Mouse (Mus musculus) monocyte, adult 2 months (primary cell): Measurements from ENCODE around the gene Dok3.
"Not testable (repeated sequence)": the region's sequence is repeated elsewhere in the genome, so short reads cannot be mapped to it uniquely, and the experiment has no call there.

Source experiments
- DNase-seq, 2 experiments: peaks; one replicate each; pipeline ENCODE4 v3.0.0; 2022; ENCODE audit warnings: low spot score in 2 of 2, low read depth in 1 of 2

Dok3 gene

GRCm38 (mm10) chr13:55529198-55529915, at the start of gene Dok3:
TSS of gene Dok3 (minus strand) at chr13:55529296.
- no peak for DNase-seq

DNA sequence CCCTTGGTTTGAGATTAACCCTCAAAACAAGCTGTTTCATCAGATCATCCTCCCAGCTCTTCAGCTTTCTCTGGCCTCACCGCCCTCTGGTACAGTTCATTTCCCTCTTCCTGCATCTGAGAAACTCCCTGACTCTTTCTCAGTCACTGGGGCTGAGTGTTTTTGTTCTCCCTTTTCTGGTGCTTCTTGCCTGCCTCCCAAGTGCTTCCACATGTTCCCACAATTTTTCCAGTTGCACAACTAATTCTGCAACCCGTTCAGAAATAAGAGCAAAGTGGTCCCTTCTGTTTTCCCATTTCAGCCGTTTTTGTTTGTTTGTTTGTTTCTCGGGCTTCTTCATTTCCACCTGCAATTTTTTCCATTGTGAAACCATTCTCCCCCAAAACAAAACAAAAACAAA, 49.0 kb upstream of the Dok3 start:
- DNase-seq, result no peak

DNA sequence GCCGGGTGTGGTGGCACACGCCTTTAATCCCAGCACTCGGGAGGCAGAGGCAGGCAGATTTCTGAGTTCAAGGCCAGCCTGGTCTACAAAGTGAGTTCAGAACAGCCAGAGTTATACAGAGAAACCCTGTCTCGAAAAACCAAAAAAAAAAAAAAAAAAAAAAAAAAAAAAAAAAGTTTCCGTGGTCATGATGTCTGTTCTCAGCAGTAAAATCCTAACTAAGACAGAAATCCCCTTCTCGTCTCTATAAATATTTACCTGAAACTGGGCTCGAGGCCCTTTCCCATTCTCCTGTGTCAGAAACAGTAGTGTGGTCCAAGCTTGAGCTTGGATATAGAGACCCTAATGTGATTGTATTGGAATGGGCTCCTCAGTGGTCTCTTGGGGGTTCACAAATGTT, 47.8 kb upstream of the Dok3 start:
- DNase-seq, result not testable (repeated sequence)

DNA sequence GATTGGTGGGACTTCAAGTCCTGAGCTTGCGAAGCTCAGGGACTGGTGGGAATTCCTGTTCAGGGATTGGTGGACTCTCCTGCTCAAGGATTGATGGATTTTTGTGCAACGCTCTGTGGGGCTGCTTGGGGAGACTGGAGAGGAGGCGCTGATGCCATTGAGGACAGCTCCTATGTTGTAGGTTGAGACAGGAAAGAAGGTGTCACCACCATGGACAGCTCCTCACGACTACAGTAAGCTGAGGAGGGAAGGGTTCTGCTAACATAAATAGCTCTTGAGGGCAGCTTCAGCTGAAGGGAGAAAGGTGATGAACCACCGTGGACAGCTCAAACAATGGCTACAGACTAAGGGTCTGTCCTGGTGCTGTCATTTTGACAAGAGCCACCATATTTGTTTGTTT, 46.8 kb upstream of the Dok3 start:
- DNase-seq, result no peak

DNA sequence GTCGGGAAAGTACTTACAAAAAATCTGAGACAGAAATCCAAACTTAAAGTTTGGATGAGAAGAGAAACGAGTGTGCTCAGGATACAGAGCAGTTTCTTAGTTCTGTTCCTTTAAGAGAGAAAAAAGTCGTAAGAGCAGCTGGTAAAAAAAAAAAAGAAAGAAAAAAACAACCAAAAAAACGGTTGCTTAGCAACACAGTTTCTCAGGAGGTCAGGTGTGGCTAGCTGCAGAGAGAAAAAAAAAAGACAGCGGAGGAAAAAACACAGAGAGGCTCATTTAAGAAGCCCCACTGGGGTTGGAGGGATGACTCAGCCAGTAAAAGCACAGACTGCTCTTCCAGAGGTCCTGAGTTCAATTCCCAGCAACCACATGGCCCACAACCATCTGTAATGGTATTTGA, 45.2 kb upstream of the Dok3 start:
- DNase-seq, result no peak

DNA sequence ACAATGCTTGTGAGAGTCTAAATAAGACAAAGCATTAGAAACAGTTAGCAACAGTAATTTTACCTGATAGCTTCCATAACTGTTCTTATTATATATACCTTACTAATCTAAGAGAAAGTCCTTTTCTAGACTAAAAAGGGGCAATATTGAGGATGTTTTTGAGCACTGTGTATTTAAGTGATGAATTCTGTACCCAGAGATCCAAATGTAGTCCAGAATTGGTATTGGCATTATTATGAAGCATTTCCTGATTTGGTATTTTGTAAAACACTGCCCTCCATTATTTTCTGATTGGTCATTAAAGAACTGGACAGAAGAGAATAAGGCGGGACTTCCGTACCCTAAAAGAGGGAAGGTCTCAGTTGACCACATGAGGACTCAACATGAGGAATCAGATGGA, 44.3 kb upstream of the Dok3 start, which contains the start of gene Tmed9:
TSS of gene Tmed9 (plus strand) at position 301 of the 400 bp plus-strand sequence.
- DNase-seq, result no peak

- DNase-seq, result no peak
Observed at GRCm38 (mm10) chr13:55571977-55572376, 42.9 kb upstream of the Dok3 start.

- DNase-seq, result peak; percentile 79 to 87
Observed at GRCm38 (mm10) chr13:55571027-55571751, 42.1 kb upstream of the Dok3 start, which contains the start of gene Fam193b. TSS of gene Fam193b (minus strand) at chr13:55571120.

GRCm38 (mm10) chr13:55570286-55570973, 41.3 kb upstream of the Dok3 start:
- DNase-seq, result no peak

GRCm38 (mm10) chr13:55569726-55570285, 40.7 kb upstream of the Dok3 start:
- no peak for DNase-seq

- DNase-seq, result not testable (repeated sequence)
Observed at GRCm38 (mm10) chr13:55568524-55568923, 39.4 kb upstream of the Dok3 start.

DNA sequence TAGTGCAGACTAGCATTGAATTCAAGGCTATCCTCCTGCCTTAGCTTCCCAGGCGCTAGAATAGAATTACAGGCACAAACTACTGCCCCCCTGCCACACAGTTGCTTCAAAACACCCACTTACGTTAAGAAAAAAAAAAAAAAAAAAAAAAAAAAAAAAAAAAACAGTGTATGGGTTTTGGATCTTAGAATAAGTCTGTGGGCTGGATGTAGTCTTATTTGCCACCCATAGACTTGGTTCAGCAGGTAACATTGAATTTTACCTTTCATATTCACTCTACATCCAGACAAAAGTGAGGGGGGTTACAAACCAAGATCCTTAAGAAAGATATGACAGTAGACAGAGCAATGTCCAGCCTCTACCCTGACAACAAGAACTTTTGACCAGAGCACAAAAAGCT, 38.9 kb upstream of the Dok3 start:
- no peak for DNase-seq

- DNase-seq, result no peak
Observed at GRCm38 (mm10) chr13:55567001-55567400, 37.9 kb upstream of the Dok3 start.

DNA sequence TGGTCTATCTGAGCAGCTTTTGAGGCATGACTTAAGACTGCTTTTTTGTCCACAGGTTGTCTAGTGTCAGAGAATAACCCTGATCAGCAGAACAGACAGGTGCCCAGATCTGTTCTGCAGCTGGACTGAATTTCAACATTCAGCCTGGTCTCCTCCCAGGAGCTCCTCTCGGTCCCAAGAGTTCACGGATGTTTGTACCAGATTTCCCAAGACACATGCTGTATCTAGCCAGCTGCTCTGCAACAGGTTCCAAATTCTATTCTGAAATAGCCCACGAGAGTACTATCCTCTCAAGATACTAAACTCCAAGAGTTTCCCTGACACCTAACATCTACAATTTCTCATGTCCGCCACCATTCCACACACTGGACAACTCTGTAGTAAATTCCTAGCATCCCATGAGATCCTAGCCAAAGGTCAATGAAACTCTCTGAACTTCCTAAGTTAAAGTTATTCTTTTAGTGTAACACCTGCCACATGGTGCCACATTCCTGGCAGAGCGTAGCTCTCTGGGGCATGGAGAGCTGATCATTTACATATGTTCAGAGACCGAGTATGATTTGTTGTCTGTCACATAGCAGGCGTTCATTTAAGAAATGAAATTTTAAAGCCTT, 34.3 kb upstream of the Dok3 start:
- no peak for DNase-seq

GRCm38 (mm10) chr13:55557499-55557898, 28.4 kb upstream of the Dok3 start:
- DNase-seq, result no peak

GRCm38 (mm10) chr13:55555921-55556320, 26.8 kb upstream of the Dok3 start:
- DNase-seq, result no peak

GRCm38 (mm10) chr13:55549061-55549460, 20.0 kb upstream of the Dok3 start:
- no peak for DNase-seq

DNA sequence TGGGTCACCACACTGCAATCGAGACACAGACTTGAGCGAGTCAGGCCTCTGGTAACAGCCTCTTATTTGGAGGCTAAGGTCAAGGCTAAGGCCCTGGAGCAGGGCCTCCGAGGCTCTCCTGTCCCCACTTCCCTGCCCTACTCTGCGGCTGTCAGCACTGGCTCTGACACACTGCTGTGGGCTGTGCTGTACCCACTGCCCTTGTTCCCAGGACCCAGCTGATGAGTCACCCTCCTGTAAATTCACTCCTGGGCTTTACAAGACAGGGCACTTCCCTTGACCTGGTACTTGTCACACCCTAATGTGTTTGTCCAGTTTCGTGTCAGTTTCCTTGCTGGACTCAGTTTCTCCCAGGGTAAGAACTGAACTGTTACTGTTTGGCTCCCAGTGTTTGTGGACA, 19.3 kb upstream of the Dok3 start:
- no peak for DNase-seq

DNA sequence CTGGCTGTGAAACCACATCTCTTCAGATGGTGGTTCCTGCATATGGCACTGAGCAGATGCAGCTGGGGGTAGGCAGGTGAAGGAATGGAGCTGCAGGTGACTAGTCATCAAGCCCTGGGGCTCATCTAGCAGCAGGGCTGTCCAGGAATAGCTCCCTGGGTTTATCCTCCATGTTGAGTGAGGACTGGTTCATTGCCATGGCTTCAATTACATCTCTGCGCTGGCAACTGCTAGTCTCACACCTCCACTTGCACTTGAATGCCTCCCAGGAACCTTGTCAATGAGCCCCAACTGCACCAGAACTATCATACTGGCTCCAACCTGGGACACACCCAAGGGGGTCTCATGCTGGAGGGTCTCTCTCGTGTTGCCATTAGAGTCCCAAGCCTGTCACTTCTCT, 18.8 kb upstream of the Dok3 start:
- no peak for DNase-seq

DNA sequence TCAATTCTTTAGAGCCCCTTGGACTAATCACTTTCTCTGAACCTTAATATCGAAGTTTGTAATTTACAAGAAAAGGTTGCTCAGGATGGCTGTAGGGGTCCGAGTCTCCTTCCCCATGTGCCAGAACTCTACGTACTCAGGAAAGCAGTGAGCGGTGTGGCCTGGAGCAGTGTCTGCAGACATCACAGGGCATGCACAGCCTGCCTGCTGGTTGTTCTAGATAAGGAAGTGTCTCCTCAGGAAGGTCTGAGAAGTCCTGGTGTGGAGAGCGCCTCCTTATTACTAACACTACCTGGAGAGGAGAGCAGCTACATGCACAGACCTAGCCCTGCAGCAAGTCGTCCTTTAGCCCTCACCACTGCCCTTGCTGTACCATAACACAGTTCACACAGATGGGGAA, 15.7 kb upstream of the Dok3 start:
- no peak for DNase-seq

DNA sequence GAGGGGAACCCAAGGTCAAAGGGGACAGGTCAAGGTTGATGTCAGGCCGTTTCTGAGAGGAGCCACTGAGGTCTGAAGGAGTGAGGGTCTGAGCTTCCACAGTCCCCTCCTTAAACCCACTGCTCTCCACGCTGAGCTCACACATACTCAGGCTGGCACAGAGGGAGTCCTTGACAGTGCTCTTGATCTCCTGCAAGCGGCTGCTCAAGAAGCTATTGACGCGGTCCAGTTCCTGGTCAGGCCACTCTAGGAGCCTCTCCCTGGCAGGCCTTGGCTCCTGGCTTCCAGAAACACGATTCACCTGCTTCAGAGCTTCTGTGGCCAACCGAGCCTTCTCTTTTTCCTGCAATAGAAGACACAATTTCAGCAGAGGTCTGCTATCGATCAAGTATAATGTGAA, 14.4 kb upstream of the Dok3 start:
- no peak for DNase-seq
